Mouse (Mus musculus): Measurements from ENCODE around the gene Nol4l. TPM values are rescaled to one million over a fixed set of nuclear protein-coding genes. Genes with fewer than 3 reads are reported as not detected.

Gene Nol4l
- 15.6 and 16.0 TPM in 2 replicates for total RNA-seq (2021)
- long read RNA-seq, experiment 1, full-length matches to known transcripts: 1 of 3 reads
- long read RNA-seq, experiment 1, partial matches to known transcripts: 0 of 3 reads
- long read RNA-seq, experiment 1, other reads (novel, unspliced or antisense): 2 of 3 reads
- long read RNA-seq, experiment 2, full-length matches to known transcripts: 2 of 2 reads
- long read RNA-seq, experiment 2, partial matches to known transcripts: 0 of 2 reads
- long read RNA-seq, experiment 2, other reads (novel, unspliced or antisense): 0 of 2 reads

DNA sequence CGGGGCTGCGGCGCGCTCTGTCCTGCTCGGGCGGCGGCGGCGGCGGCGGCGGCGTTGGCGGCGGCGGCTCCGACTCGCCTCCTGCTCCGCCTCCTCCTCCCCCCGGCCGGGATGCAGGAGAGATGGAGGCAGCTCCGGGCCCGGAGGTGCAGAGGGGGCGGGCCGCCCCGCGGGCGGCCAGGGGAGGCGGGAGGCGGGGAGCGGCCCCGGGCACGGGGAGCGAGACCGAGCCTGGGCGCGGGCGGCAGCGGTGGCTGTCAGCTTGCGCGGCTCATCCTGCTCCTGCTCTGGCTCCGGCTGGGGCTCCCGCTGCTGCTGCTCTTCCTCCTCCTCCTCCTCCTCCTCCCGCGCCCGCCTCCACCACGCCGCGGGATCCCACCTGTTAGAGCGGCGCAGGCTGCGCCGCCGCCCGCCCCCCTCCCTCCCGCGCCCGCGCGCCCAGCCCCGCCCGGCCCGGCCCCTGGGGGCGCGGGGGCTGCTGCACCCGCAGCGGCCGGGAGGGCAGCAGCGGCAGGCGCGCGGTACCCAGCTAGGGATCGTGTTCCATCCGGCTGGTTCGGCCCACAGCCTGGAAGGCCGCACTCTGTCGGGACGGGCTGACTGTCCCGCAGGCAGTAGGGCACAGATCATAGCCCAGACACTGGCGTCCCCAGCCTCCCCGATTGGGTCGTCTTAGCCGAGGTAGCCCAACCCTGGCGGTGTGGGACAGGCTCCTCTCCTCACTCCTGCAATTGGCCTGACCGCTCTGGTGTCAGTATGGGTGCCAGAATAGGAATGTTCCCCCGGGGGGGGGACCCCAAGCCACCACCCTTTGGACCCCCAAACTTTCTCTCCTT lies at the start of gene Nol4l:
Gene Nol4l, minus strand, starts transcription at position 41 of the 836 bp plus-strand sequence.
- DNase-seq: peak; percentile 74

DNA sequence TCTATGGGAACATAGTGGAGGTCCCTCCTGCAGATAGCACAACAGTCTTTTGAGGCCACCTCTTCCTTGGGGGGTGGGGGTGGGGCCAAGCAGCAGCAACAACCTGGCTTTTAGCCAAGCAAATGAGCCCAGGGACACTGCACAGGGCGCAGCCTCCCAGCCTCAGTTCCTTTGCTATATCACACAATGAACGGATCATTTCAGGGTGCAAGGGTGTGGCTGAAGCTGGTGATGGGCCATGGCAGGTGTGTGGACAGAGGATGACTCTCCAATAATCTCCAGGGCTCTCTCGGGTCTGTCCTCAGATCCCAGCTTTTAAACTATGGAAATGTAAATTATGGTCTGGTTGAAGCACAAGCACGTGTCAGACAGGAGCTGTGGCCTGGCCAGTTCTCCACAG lies 47.4 kb upstream of the Nol4l start:
- no peak for DNase-seq

DNA sequence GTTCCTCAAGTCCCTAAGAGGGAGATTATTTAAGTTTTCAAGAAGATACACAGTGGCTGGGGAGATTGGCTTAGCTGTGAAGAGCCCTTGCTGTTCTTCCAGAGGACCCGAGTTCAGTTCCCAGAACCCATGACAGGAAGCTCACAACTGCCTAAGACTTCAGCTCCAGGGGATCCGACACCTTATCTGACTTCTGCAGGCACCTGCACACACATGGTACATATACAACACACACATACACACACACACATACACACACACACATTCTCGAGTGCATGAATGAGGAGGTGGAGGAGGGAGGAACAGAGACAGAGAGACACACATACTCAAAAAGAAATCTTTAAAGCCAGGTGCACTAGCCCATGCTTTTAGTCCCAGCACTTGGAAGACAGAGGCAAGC lies 46.4 kb upstream of the Nol4l start:
- no peak for DNase-seq

DNA sequence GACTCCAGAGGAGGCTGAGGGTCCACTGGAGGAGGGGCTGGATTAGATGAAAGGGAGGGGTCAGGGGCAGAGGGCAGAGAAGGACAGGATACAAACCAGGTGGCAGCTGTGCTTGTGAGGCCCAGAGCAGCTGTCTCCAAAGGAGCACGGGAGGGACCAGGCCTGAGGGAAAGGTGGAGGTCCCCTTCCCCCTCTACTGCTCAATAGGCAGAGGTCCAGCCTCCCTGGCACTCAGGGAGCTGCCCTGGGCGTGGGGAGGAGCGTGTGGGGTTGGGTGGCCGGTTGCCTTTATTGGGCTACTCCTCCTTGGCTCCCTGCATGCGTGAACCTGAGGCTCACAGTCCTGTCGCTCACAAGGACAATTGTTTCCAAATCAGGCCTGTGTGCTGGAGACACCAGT lies 45.8 kb upstream of the Nol4l start:
- peak; percentile 52 for DNase-seq

DNA sequence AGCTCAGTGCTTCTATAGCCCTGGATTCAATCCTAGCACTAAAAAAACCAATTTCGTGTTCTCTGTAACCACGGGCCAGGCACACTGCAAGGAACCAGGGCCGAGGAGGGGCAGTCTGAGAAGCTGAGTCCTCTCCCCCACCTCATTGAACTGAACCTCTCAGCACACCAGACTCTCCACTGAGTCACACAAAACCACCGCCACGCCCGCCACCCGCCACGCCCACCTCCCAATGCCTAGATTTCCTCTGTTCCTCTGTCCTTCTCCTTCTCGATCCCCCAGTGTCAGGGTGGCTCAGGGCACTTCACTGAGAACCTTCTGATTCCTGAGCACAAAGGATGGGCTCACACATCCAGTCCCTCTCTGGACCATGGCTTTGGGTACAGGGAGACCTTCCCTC lies 43.3 kb upstream of the Nol4l start:
- DNase-seq: no peak

DNA sequence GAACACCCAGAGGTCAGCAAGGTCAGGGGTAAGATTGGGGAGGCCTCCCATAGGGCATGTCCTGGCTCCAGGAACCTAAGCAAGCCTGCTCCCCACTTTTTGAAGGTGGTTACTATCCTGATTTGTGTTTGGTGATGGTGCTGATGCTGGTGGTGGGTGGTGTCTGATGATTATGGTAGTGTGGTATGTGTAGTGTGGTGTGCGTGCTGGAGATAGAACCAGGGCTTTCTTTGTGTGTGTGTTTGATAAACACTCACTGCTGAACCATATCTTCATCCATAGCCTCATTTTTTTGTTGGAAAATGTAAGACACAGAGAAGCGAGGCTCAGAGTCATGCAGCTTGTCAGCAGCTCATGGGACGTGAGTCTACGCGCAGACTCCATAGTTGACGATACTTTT lies 38.8 kb upstream of the Nol4l start:
- DNase-seq: no peak

DNA sequence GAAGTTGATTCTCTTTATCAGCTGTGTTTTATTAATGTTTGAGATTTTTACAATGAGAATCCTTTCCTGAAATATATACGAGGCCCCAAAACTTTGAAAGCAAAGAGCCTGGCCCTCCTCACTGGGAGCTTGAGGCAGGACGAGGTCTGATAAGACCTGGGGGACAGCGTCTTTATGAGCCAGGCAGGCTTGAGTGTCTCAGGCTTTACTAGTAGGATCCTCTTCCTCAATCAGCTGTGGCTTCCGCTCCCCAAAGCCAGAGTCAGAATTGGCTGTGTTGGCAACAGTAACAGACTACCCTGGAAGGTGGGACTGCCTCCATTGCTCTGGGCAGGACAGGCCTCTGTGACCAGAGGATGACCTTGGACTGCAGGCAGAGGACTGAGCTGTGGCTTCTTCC lies 38.2 kb upstream of the Nol4l start:
- no peak for DNase-seq

DNA sequence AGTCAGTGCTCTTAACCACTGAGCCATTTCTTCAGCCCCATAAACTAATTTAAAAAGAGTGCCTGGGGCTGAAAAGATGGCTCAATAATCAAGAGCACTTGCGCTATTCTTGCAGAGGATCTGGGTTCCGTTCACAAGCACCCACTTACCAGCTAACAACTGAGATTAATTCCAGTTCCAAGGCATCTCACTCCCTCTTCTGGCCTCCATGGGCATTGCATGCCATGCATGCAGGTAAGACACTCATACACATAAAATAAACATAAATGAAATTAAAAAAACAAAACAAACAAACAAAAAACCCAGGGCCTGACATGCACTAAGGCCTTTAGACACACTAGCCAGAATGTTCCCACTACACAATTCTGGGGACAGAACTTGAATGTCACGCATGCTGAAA lies 34.6 kb upstream of the Nol4l start:
- DNase-seq: no peak

DNA sequence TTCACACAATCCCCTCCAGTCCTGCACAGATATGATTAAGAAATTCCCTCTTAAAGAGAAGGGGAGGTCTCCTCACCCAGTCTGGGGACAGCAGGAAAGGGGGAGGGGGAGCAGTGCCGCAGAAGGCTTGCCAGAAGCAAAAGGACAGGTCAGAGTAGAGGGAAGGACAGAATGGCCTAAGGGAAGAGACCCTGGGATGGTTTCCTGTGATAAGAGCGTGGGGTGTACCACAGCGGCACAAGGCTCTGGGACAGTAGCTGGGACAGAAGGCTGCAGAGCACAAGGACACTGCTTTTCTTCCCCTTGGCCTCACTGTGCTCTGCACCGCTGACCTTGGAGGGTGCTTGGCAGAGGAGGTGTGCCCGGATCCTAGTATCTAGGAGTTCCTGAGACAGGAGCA lies 31.8 kb upstream of the Nol4l start:
- peak; percentile 67 for DNase-seq

DNA sequence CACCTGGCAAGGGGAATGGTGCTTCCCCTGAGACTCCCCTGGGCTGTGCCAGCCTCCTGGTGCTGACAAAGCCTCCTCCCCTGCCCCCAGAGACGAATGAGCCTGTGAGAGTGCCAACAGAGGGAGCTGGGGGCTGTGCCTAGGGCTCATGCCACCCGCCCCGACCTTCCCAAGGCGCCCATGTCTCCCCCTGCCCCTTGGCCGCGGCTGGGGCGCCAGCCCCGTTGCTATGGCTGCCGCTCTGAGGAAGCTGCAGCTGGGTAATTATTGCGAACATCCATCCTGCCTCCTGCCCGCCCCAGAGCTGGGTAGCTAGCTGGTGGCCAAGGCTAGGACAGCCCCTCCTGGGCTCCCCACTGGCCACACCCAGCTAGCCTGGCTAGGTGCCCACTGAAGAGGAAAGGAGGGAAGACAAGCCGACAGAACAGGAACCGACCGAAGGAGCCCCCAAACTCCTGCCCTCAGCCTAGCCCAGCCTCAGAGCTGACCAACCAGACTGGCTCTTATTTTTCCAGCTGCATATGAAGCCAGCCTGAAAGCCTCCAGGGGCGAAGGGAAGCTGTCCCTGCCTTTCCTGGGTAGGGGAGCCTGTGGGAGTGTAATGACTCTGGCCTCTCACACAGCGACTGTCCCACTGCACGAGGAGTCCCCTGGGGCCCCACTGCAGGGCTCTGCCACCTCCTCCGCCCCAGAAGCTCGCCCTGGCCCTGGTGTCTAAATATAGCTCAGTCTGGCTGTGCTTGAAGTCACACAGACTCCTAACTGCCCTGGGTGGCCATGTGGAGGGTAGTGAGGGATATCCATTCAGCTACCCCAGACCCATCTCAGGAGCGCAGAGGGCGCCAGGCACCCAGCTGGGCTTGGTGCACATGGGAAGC lies 31.1 kb upstream of the Nol4l start:
- peak; percentile 85 for DNase-seq

DNA sequence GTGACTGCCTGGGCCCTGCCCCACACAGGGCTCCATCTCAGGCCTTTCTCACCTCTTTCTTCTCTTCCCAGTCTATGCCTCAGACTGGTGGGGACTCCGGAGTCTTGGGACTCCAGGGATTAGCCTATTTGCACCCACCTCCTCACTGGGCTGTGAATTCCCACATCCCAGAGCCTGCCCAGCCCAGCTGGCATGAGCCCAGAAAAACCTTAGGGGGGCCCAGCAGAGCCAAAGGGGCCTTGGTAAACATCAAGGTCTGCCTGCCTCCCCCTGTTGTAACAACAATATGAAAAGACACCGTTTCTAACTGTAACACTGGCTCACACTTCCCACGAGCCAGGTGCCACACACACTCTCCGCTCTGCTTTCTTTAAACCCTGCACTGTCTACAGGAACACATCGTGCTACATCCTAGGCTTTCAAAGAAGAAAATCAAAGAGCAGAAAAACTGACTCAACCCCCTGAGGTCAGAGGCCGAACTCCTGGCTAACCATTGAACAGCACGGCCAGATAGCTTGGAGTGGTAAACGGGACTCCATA lies 29.9 kb upstream of the Nol4l start:
- DNase-seq: no peak

DNA sequence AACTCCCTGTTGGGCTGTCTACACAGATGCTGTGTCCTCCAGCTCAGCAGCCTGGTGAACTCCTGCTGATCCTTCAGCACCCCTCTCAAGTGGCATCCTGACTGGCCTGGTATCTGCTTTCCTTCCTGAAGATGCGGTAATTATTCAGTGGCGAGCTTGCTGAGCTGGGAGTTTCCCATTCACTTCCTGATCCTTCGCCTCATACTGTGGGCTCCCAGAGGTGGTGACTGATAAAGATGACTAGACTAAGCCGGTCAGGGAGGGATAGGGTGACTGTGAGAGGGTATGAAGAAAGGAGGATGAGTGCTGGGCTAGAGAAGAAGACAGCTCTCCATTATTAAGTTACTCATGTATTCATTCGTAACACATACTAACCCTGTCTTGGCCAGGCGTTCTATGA lies 28.7 kb upstream of the Nol4l start:
- DNase-seq: no peak

DNA sequence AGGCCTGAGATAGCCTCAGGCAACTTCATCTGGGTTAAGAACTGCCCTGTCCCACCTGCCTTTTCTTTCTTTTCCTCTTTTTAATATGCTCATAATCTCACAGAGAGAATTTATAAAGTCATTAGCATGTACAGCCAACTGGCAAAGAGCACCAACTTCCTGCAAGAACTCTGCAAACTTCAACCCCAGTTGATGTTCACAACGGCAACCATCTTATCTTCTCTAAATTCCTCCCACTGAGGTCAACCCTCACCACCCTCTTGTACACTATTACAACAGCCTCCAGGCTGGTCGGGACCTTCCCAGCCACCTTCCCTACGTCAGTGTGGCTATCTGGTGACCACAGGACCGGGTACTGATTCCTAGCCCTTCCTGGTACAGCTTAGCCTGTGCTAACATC lies 27.5 kb upstream of the Nol4l start:
- DNase-seq: no peak

DNA sequence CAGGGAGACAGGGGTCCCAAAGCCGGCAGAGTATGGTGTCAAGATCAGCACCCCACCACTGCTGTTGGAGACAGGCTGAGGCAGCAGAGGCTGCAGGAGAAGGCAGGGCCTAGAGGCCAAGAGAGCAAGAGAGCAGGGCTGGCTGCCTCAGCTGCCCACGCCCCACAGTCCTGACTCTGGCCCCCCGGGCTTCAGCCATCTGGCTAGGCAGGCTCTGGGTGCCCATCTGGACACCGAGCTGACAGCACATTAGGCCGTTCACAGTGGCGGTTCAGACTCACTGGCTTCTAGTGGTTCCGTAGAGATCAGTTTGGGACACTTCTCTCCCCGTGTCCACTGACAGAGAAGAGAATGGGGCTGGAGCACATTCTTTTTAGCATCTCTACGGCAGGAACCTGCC lies 26.4 kb upstream of the Nol4l start:
- no peak for DNase-seq

DNA sequence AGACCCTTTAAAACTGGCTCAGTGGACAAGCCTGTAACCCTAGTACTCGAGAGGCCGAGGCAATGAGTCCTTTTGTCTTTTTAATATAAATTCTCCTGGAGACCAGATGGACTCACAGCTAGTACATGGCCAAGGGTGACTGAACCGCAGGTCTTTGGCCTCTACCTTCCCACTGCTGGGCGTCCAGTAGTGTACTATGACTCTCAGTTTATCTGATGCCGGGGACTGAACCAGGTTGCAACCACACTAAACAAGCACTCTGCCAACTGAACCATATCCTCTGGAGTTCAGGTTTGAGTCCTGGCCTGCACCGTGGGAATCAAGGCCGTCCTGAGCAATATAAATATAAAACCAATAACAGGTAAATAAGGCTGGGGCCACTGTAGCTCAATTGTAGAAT lies 24.8 kb upstream of the Nol4l start:
- DNase-seq: no peak

DNA sequence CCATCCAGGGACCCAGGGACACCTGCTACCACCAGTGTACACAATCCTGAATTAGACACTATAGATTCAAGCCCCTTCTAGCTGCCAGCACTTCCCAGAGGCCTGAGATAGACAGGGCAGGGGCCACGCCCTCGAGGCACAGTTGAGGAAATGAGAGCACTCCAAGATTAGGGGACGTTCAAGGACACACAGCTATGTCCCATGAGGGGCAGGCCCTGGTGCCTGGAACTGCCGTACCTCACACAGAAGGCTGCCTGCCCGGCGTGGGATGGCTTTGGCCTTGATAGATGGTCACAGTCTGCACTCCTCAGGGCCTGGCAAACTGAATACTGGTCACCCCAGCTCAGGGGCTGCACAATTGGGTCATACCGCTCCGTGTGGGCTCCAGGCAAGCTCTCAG lies 19.7 kb upstream of the Nol4l start:
- peak; percentile 69 for DNase-seq

DNA sequence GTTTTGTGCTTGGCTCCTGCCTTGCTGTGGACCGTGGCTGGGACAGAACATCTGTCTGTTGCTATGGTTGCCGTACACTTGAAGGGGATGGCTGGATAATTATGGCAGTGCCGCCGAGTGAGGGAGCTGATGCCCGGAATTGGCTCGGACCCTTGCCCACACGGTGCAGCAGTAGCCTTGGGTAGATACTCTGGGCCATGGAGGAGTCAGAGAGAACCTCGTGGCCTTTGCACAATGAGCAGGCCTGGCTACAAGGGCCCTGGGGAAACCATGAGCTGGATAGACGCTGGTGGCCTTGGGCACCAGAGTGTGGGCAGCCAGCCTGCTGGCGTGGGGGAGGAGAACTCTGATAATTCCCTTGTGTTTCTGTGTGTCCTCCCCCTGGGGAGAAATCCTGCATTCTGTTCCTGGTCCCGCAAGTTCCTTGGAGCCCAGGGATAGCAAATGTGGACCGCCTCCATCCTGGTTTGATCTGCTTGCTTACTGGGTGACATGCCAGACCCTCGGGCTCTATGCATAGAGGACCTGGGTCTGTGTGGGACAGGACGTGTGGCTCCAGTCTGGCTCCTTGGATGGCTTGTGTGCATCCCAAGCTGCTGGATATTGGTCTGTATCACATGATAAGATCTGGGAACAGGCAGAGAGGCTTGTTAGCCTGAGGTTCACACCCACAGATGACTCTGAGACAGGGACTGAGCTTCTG lies 18.6 kb upstream of the Nol4l start:
- peak; percentile 90 for DNase-seq

DNA sequence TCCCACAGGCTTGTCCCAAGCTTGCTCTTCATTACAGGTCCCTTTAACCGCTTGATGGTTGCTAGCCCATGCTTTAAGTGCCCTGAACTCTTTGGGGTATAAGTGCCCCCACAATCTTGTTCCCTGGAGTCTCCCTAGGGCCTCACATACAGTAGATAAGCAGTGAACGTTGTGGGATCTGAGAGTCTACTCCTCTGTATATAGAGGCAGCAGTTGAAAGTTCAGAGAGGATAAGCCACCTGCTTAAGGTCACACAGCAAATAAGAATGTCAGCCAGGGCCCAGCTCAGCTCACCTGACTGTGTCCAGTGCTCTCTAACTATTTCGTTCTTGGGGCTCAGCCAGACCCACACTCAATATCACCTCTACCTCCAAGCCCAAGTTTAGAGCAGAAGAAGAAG lies 17.9 kb upstream of the Nol4l start:
- DNase-seq: no peak

DNA sequence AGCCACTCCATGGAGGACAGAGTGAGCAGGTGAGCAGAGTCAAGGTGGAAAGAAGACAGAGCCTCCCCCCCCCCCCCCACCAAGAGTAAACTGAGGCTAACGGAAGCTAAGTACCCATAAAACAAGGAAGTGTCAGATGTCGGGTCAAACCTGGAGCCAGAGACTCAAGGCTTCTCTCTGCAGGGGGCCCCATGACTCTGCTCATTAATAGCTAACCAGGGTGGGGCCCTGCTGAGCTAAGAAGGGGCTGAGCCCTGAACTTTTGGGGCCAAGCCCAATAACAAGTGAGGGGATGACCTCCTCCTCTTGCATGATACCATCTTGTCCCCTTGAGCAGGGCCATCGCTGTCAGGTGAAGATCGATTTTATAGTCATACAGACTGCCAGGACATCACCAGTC lies 17.2 kb upstream of the Nol4l start:
- DNase-seq: no peak

DNA sequence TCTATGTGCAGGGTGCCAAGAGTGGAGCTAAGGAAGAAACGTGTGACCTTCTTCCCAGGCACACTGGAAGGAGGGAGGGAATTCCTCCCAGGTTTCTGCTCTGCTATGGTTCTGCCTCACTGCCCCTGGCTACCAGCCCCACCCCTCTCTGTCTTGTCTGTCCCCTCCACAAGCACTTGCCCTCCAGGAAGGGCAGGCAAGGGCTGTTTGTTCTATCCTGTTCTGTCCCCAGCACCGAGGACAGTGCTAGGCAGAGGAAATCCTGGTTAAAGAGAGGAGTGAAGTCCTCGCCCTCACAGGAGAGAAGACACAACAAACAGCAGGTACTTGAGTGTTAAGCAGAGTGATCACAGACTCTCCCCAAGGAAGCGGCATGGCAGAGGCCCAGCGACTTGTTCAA lies 16.7 kb upstream of the Nol4l start:
- DNase-seq: no peak

DNA sequence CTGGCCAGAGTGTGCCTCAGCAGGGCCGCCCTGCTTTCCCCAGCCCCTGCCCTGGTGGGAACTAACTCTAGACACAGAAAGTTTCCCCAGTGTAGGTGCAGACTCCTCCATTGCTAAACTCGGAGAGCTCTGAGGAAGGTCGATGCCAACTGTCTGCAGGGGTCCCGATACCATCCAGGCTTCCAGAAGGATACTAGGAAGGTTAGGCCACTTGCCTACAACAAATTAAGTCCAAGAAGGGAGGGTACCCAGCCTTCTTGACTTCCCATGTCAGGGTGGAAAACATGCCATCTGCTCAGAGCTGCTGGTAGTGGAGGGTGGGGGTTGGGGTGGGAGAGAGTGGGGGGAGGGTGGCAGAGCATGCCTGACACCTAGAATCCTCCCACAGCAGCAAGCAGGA lies 15.0 kb upstream of the Nol4l start:
- DNase-seq: no peak
